Mouse (Mus musculus): ENCODE measurements around the gene Trim80. TPM values are rescaled to one million over a fixed set of nuclear protein-coding genes. Genes with fewer than 3 reads are reported as not detected.

Gene Trim80
- not detected in 2 replicates for polyA plus RNA-seq (2012)

- no peak for TF ChIP-seq GATA1 (IDR thresholded peaks at IDR 0.05; ENCODE audit: low read length)
Measured at GRCm38 (mm10) chr11:115439906-115440595, at the start of gene Trim80. Gene Trim80 (plus strand): TSS chr11:115440545.

- TF ChIP-seq GATA1 (IDR thresholded peaks at IDR 0.05; ENCODE audit: low read length): no peak
Measured at GRCm38 (mm10) chr11:115391358-115391757, 49.0 kb upstream of the Trim80 start.

- no peak for TF ChIP-seq GATA1 (IDR thresholded peaks at IDR 0.05; ENCODE audit: low read length)
Measured at GRCm38 (mm10) chr11:115393721-115394325, 46.5 kb upstream of the Trim80 start.

DNA sequence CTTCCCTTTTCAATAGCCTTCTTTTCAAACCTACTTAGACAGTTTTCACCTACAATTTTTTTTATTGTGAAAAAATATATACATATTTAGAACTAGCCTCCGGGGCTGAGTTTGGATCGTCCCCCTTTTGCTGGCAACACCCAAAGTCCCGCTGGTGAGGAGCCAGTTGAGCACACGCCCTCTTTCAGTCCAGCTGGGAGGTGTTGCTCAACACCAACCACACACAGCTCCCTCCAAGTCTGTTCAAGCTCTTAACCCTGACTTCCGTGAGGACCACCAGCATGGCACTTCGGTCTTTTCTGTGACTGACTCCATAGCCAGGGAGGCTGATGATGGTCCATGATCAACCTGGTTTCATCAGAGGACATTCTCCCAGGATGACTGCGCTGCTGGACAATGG lies 42.3 kb upstream of the Trim80 start:
- no peak for TF ChIP-seq GATA1 (IDR thresholded peaks at IDR 0.05; ENCODE audit: low read length)

DNA sequence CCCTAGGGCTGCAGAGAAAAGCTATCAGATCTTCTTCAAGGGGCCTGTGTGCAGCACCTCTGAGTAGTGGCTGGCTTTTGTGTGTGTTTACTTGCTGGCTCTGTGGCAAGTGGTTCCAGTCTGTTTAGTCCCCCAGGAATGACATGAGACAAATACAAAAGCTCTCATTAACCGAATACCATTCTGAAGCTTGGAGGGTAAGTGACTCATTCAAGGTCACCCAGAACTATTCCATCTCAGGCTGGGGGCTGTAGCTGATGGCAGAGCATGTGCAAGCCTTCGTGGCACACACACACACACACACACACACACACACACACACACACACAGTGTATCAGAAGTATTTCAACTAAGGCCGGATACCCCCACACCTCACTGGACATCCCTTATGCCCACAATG lies 40.2 kb upstream of the Trim80 start:
- TF ChIP-seq GATA1 (IDR thresholded peaks at IDR 0.05; ENCODE audit: low read length): no peak

- no peak for TF ChIP-seq GATA1 (IDR thresholded peaks at IDR 0.05; ENCODE audit: low read length)
Measured at GRCm38 (mm10) chr11:115400630-115401391, 39.5 kb upstream of the Trim80 start.

DNA sequence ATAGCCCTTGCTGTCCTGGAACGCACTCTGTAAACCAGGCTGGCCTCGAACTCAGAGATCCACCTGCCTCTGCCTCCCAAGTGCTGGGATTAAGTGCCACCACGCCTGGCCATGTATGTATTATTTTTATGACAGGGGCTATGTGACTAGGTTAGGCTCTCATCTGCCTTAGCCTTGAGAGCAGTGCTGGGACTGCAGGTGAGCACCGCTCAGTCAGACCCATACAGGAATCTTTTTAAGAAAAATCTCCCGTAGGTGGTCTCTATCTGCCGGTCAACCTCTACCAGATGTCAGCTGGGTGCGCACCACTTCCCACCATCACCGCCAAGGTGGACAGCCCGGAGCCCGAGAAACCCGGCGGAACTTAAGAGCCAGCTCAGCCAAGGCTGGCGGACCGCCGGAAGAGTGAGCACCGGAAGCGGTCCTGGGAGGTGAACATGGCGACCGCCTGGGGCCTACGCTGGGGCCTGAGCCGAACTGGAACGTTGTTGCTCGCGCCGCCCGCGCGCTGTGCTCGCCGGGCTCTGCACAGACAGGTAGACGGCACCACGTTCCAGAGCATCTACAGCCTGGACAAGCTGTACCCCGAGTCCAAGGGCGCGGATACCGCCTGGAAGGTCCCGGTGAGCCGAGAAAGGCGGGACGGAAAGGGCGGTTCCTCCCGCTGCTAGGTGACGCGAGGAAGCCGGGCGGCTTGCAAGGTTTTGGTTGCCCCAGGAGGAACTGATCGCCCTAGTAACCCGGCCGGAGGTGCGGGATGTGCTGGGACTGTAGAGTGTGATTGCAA lies 36.8 kb upstream of the Trim80 start, which contains the start of gene Mrpl58:
TSS of gene Mrpl58 (plus strand) at position 415 of the 787 bp plus-strand sequence.
- no peak for TF ChIP-seq GATA1 (IDR thresholded peaks at IDR 0.05; ENCODE audit: low read length)

DNA sequence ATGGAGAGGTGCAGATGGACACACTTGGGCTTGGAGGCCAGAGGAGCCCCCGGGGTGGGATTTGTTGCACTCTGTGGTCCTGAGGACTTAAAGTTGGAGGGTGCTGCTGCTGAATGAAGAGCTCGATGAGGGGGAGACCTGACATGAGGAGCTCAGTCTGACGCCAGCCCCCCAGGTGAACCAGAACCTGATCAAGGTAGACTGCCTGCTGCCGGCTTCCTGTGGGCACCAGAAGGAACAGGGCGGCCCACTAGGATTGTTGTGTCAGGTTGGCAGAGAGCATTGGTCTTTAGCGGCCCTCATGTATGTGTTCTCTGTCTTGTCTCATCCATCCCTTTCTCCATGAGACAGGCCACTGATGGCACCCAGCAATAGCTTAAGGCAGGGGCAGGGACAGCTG lies 34.6 kb upstream of the Trim80 start:
- no peak for TF ChIP-seq GATA1 (IDR thresholded peaks at IDR 0.05; ENCODE audit: low read length)

- TF ChIP-seq GATA1 (IDR thresholded peaks at IDR 0.05; ENCODE audit: low read length): no peak
Measured at GRCm38 (mm10) chr11:115406858-115407401, 33.4 kb upstream of the Trim80 start.

- no peak for TF ChIP-seq GATA1 (IDR thresholded peaks at IDR 0.05; ENCODE audit: low read length)
Measured at GRCm38 (mm10) chr11:115408266-115408920, 32.0 kb upstream of the Trim80 start.

- no peak for TF ChIP-seq GATA1 (IDR thresholded peaks at IDR 0.05; ENCODE audit: low read length)
Measured at GRCm38 (mm10) chr11:115409556-115409955, 30.8 kb upstream of the Trim80 start.

DNA sequence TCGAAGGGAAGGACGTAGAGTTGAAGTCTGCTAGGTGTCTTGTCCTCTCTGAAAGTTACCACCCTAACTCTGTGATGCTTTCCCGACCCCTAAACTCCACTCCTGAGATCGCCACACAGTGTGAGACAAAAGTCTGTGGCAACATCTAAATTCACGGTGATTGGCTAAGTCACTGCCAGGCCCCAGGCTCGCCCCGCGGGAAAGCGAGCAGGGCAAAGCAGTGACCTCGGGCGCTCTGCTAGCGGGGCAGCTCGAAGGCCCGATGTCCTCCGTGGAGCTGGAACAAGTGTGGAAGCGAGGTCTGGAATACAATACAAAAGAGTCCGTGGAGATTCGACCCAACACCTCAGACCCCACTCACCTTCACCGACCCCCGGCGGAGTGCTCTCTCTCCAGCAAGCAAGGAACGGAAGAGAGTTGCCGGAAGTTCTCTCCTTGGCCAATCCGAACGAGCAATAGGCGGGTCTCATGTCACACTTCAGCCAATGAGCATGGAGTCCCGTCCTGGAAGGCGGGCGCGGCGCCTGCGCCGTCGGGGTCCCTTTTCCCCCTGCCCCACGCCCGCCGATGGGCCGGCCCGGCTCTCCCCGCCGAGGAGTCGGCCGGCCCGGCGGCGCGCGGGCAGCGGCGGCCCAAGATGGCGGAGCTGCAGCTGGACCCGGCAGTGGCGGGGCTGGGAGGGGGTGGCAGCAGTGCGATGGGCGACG lies 20.7 kb upstream of the Trim80 start, which contains the start of the genes Atp5h and Kctd2:
TSS of gene Atp5h (minus strand) at position 432 of the 707 bp plus-strand sequence.
TSS of gene Kctd2 (plus strand) at position 598 of the 707 bp plus-strand sequence.
- no peak for TF ChIP-seq GATA1 (IDR thresholded peaks at IDR 0.05; ENCODE audit: low read length)

GRCm38 (mm10) chr11:115420336-115421190 lies 19.8 kb upstream of the Trim80 start:
- TF ChIP-seq GATA1 (IDR thresholded peaks at IDR 0.05; ENCODE audit: low read length): no peak

Data from G1E-ER4 (cell line).